Comparison of ENCODE assay signal across 8 mouse cellular contexts in the genomic region with DNA sequence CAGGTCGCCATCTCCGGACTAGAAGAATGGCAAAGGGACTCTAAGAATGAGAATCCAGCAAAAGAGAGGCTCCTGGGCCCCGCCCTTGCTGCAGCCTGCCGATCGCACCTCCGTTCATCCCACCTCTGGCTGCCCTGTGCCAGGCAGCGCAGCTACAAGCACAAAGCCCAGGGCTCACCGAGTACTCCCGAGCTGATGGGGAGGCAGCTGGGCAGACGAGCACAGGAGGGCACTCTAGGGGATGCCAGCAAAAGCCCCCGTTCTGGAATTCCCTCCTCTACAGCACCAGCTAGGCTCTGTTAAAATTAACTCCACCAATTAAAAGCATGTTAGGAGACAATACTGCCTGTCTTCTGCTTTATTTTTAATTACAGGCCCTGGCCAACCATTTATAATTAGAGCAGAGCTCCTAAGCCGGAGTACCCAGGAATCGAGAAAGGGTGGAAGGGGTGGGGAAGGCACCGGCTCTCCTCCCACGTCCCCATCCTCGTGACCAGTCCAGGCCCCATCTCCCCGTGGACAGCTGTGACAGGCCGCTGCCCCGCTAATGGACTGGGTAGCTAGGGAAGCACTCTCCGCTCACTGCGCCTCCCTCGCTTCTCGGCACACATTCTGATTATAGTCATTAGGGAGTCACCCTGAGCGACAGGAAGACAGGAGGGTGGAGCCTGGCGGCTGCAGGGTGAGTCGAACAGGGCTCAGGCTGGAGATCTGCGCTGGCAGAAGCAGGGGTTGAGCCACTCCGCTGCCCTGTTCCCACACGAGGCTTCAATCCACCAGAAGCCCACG.
DNase-seq lines count a peak whose midpoint lies in the region; ATAC-seq and TF ChIP-seq lines count a peak whose summit lies in the region.

No protein-coding gene starts in this region.

- H3K27me3 ChIP-seq in liver, postnatal 0 days (ENCODE audit: insufficient read depth, low read length): peaks cover 20% of the 10 kb centered on the region
- H3K27me3 ChIP-seq in embryonic facial prominence, embryonic 13.5 days: peaks cover 51% of the 10 kb centered on the region
- H3K27me3 ChIP-seq in midbrain, embryonic 10.5 days (ENCODE audit: low read depth, poor library complexity, severe bottlenecking): peaks cover 65% of the 10 kb centered on the region

- TF ChIP-seq CTCF in liver, postnatal 0 days (IDR thresholded peaks at IDR 0.05; ENCODE audit: low read depth): no peak

- H3K9ac ChIP-seq in liver, postnatal 0 days (replicated peaks): no peak overlapping the region
- peak overlapping the region; percentile 57 for H3K9ac ChIP-seq in embryonic facial prominence, embryonic 13.5 days

- intact Hi-C loops in heart, postnatal 10 days (cut with DNase I): no loop called here

- H3K4me2 ChIP-seq in liver, postnatal 0 days (ENCODE audit: low read depth, low read length): no peak overlapping the region
- peak overlapping the region; percentile 57 for H3K4me2 ChIP-seq in embryonic facial prominence, embryonic 13.5 days

- DNase-seq in liver: peak; percentile 16
- DNase-seq in liver, postnatal 0 days: no peak
- DNase-seq in heart, postnatal 10 days: peak; percentile 56 to 59
- DNase-seq in kidney, postnatal 25 days: peak; percentile 23 to 44
- peak; percentile 40 for DNase-seq in midbrain, embryonic 10.5 days (ENCODE audit: low spot score)
- no peak for DNase-seq in yolk sac, embryonic 10.5 days (ENCODE audit: low spot score)
- DNase-seq in cerebellum, postnatal 36 days: no peak

- no peaks in the 10 kb centered on the region for H3K4me1 ChIP-seq in liver, postnatal 0 days (ENCODE audit: insufficient read depth)
- H3K4me1 ChIP-seq in embryonic facial prominence, embryonic 13.5 days: peaks cover 13% of the 10 kb centered on the region
- H3K4me1 ChIP-seq in midbrain, embryonic 10.5 days: peaks cover 18% of the 10 kb centered on the region

- WGBS in liver, postnatal 0 days (ENCODE audit: insufficient replicate concordance): 6% methylated on average over 28 of the region's 30 CpGs
- WGBS in embryonic facial prominence, embryonic 13.5 days: 2% methylated on average over 30 of the region's 30 CpGs
- WGBS in midbrain, embryonic 10.5 days: 2% methylated on average over 30 of the region's 30 CpGs

- no peaks in the 10 kb centered on the region for H3K9me3 ChIP-seq in liver, postnatal 0 days (ENCODE audit: low read length)
- H3K9me3 ChIP-seq in embryonic facial prominence, embryonic 13.5 days: no peaks in the 10 kb centered on the region
- H3K9me3 ChIP-seq in midbrain, embryonic 10.5 days (replicated peaks): no peaks in the 10 kb centered on the region

- no peak for ATAC-seq in liver, postnatal 0 days
- ATAC-seq in embryonic facial prominence, embryonic 13.5 days (ENCODE audit: insufficient number of reproducible peaks, insufficient read depth, low FRiP score, low TSS enrichment, low read depth): peak; percentile 43; the same call in 1 of the 2 replicates

- no peak overlapping the region for H3K4me3 ChIP-seq in liver, postnatal 0 days (ENCODE audit: low read depth, low read length)
- peak overlapping the region; percentile 26 for H3K4me3 ChIP-seq in embryonic facial prominence, embryonic 13.5 days
- H3K4me3 ChIP-seq in midbrain, embryonic 10.5 days: peak overlapping the region; percentile 46

- no peaks in the 10 kb centered on the region for H3K36me3 ChIP-seq in liver, postnatal 0 days (replicated peaks; ENCODE audit: insufficient read depth, low read length)
- no peaks in the 10 kb centered on the region for H3K36me3 ChIP-seq in embryonic facial prominence, embryonic 13.5 days
- H3K36me3 ChIP-seq in midbrain, embryonic 10.5 days: no peaks in the 10 kb centered on the region

- H3K27ac ChIP-seq in liver, postnatal 0 days (ENCODE audit: low read depth): no peak overlapping the region
- H3K27ac ChIP-seq in embryonic facial prominence, embryonic 13.5 days: no peak overlapping the region
- H3K27ac ChIP-seq in midbrain, embryonic 10.5 days (replicated peaks): peak overlapping the region; percentile 59

- no peak for TF ChIP-seq EP300 in liver, postnatal 0 days (IDR thresholded peaks at IDR 0.05; ENCODE audit: low read depth)

Comparison
In these comparisons a context has a peak if more than half of its experiments do, and no peak if none do; other contexts are left out.
1. DNase-seq: peak in liver (single experiment), heart, postnatal 10 days (2 of 2), kidney, postnatal 25 days (2 of 2) and midbrain, embryonic 10.5 days (single experiment); none in liver, postnatal 0 days (single experiment), yolk sac, embryonic 10.5 days (single experiment) and cerebellum, postnatal 36 days (0 of 2).